Mouse (Mus musculus) CD4-positive helper T cell, adult 2 months (primary cell): Measurements from ENCODE around the gene Cacnb2.
A peak's percentile ranks its signal among the peaks of the same experiment; 100 is the strongest.

Experiments
- DNase-seq: peaks from one replicate; pipeline ENCODE4 v3.0.0-alpha.2; 2012; ENCODE audit warnings: low read depth, missing footprints, low spot score

Cacnb2 gene

GRCm38 (mm10) chr2:14774857-14775495, 172.1 kb downstream of the Cacnb2 start:
- no peak for DNase-seq

DNA sequence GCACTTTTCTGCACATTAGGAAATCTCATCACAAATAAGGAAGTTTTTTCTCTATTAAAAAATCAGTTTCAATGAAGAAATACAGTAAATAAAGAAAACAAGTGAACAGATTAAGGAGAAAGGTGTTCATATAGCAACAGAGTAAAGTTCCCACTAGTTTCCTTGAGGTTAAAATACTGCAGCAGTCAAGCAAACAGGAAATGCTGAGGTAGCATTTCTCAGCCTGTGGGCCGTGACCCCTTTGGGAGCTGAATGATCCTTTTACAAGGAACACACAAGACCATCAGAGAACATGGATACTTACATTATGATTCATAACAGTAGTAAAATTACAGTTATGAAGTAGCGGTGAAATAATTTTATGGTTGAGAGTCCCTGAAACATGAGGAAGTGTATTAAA, 185.1 kb downstream of the Cacnb2 start:
- no peak for DNase-seq

GRCm38 (mm10) chr2:14801446-14802046, 198.7 kb downstream of the Cacnb2 start:
- DNase-seq, result no peak

DNA sequence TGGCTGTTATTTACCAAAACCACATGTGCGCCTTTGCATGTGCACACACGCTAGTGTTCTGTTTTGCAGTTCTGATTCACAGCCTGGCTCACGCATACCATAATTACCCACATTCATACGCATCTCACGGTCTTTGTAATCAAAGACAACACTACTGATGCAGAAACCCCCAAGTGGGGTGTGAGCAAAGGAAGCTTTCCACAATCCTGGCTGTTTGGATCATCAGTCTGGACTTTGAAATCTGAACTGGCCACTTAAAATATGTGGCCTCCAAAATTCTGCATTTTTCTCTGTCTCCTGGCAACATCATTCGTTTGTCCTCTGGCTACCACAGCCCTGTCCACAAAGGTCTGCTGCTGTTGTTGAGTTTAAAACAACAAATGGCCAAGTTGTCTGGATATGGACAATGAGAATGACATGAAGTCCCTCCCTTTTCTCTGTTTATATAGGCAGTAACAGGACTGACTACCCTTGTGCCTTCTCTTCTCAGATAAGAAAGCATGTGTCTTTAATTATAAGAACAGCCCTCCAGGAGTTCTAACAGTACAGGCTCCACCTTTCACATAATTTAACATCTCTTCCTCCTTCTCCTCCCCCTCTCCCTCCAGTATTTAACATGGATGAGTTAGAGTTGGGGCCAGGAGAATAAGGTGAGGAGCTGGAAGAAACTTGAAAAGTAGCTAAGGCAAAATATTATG, 204.9 kb downstream of the Cacnb2 start:
- DNase-seq, result no peak

DNA sequence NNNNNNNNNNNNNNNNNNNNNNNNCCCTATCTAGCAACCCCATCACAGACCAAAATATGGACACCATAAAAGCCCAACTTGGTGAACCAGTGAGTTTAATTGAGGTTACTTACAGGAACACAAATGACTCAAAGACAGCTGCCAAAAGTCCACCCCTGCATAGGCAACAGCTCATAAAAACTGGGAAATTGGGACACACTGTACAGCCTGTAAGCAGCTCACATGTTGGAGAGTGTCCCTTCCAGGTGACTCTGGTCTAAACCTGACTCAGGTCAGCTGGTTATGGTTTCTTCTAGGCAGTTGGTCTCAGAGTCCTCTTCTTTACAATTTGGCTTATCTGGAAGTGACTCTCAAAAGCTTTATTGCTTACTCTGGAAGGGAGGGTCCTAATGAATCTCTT, 212.1 kb downstream of the Cacnb2 start:
- no peak for DNase-seq

DNA sequence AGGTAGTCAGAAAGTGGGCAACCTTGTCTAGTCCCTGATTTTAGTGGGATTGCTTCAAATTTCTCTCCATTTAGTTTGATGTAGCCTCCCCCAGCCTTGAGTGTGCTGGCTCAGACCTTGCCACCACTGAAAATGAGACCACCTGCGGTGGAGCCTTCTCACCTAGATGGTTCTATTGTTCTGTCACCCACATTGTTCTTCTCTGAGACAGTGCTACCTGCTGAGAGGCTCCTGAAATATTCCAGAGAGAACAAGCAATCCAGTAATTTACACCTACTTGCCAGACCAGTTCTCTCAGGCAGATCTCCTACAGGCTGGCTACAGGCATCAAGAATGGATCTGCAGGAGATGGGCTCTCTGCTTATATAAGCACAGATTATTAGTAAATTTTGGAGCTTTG, 215.8 kb downstream of the Cacnb2 start:
- DNase-seq, result no peak

DNA sequence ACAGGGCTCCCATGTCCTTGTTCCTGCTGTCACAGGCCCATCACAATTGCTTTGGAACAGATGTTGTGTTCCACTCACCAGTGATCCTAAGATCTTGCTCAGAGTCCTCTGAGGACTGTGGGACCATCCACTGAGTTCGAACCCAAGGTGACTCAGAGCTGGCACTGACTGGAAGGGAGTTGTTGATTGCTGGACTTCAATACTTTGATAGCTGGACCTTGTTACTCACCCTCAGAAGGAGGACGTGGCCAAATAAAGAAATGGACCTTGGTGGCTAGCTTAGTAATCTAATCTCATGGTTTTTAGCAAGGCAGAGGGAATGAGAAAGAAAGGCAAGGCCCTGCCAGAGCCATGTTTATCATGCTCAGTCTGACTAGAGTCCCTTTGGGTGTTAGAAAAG, 218.1 kb downstream of the Cacnb2 start:
- no peak for DNase-seq

- no peak for DNase-seq
Measured at GRCm38 (mm10) chr2:14823105-14823504, 220.2 kb downstream of the Cacnb2 start.

- DNase-seq, result no peak
Measured at GRCm38 (mm10) chr2:14823816-14824348, 221.0 kb downstream of the Cacnb2 start.

- no peak for DNase-seq
Measured at GRCm38 (mm10) chr2:14825146-14825545, 222.3 kb downstream of the Cacnb2 start.

- no peak for DNase-seq
Measured at GRCm38 (mm10) chr2:14829451-14829850, 226.6 kb downstream of the Cacnb2 start.

DNA sequence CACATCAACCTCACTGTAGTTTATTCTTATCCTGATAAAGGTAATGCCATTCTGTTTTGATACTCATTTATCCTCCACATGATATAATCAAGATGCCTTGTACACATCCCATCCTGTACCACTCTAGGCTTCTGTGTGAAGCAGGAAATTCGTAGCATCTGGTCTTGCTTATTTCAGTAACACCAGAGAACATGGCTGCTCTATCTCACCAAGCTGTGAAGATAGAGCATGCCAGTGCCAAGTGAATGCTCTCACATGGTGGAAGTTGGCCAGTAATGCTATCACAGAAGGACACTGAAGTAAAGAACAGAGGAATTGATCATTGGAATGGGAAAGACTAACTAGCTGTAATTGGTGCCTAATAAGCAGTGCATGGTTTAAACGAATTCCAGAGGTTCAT, 228.4 kb downstream of the Cacnb2 start:
- DNase-seq, result no peak

- no peak for DNase-seq
Measured at GRCm38 (mm10) chr2:14834700-14835317, 231.9 kb downstream of the Cacnb2 start.

DNA sequence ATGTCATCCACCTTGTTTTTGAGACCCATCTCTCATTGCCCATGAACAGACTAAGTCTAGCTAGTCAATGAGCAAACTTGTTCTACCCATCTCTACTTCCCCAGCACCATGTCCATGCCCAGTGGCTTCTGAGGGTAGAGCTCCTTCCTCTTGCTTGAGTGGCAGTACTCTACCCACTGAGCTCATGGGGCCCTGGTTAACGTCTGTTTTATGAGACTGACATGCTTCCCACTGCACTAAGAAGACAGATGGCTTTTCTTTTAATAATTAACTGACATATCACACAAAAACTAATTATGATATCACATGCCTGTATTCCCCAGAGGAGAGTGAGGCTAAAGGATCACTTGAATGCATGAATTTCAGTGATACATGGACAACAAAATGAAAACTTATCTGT, 238.4 kb downstream of the Cacnb2 start:
- DNase-seq, result no peak

GRCm38 (mm10) chr2:14846727-14847126, 243.8 kb downstream of the Cacnb2 start:
- DNase-seq, result no peak

- no peak for DNase-seq
Measured at GRCm38 (mm10) chr2:14847188-14847587, 244.3 kb downstream of the Cacnb2 start.

DNA sequence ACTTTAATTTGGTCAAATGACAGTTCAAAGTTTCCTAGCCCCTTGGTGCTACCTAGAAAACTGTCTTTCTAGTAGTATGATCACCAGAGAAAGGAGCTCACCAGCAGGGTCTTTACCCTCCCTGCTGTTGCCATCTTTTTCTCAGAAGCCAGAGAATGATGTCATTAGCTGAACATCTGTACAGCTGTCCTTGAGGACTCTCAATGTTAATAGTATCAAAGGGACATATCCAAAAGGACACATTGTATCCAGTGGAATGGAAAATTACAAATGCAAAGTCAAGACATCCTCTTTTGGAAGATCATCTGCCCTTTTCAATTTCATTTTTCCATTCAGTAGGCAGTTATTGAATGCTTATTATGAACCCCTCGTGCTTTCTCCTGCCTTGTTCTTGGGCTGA, 247.9 kb downstream of the Cacnb2 start:
- no peak for DNase-seq

DNA sequence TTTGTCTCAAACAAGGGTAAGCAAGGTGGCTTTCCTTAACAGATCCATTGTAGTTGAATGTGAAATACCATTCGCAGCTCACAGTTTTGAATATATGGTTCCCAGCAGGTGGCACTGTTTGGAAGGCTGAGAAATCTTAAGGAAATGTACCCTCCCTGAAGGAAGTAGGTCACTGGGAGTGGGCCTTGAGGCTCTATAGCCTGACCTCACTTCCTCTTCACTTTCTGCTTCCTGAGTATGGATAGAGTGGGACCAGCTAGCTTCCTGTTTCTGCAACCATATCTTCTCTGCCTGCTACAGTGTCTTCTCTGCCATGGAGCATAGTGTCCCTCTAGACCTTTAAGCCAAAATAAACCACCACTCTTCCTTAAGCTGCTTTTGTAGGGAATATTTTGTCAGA, 248.5 kb downstream of the Cacnb2 start:
- DNase-seq, result peak; percentile 29

- DNase-seq, result no peak
Measured at GRCm38 (mm10) chr2:14854054-14854453, 251.2 kb downstream of the Cacnb2 start.

- DNase-seq, result no peak
Measured at GRCm38 (mm10) chr2:14858301-14858700, 255.4 kb downstream of the Cacnb2 start.

DNA sequence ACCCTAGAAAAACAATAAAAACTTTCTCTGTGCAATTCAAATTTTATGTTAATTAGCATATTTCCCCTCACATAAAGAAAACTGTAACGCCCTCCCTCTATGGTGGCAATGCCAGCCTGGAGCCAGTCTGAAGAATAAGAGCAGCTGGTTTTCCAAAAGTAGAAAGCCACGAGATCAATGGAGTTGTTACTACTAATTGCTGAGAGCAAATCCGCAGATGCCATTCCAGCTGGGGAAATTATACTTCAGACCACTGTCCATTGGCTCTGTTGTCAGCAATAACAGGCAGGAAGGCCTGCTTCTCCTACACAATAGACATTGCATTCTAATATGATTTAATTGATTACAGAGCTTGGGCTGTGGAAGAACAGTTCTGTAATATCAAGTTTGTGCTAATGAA, 257.5 kb downstream of the Cacnb2 start:
- DNase-seq, result no peak

GRCm38 (mm10) chr2:14861613-14862012, 258.7 kb downstream of the Cacnb2 start:
- no peak for DNase-seq
